Mouse (Mus musculus) adrenal gland, postnatal 36 days (tissue): ENCODE measurements around the gene Olfr1412. TPM values are rescaled to one million over a fixed set of nuclear protein-coding genes. Genes with fewer than 3 reads are reported as not detected.
A peak's percentile ranks its signal among the peaks of the same experiment; 100 is the strongest.

Source experiments
- DNase-seq, 2 experiments: peaks; one replicate each; pipeline ENCODE4 v3.0.0; 2021; ENCODE audit warnings: mixed read lengths in 1 of 2
- total RNA-seq, 2 experiments: library from RNA; stranded (reverse); gene quantifications; 2 replicates each; pipeline ENCODE4 v1.2.3; 2021

The Olfr1412 gene
- total RNA-seq, 2 experiments from 2014 or later = not detected

GRCm38 (mm10) chr1:92637501-92638172 lies 52.1 kb downstream of the Olfr1412 start:
- no peak for DNase-seq

GRCm38 (mm10) chr1:92638181-92638580 lies 52.6 kb downstream of the Olfr1412 start:
- DNase-seq = peak; percentile 52 to 72

GRCm38 (mm10) chr1:92638736-92639135 lies 53.2 kb downstream of the Olfr1412 start:
- no peak for DNase-seq

- DNase-seq = no peak
Measured at GRCm38 (mm10) chr1:92640393-92640792, 54.8 kb downstream of the Olfr1412 start.

Other genes starting within 250 kb of the Olfr1412 start
- gene Ndufa10, start 111.9 kb upstream of the Olfr1412 start, total RNA-seq = 100 to 1,000 TPM; 385 to 397 TPM
- gene Olfr1416, start 100.7 kb upstream of the Olfr1412 start, total RNA-seq = not detected
- not detected for gene Olfr1415, start 89.7 kb upstream of the Olfr1412 start, total RNA-seq
- under 1 TPM in 1 of 2 experiments, not detected in 1; 0.10 TPM for gene Olfr1414, start 67.1 kb upstream of the Olfr1412 start, total RNA-seq
- gene Olfr1413, start 14.5 kb upstream of the Olfr1412 start, total RNA-seq = not detected
- not detected for gene Olfr1411, start 8.6 kb downstream of the Olfr1412 start, total RNA-seq
- gene Olfr1410, start 20.0 kb downstream of the Olfr1412 start, total RNA-seq = not detected
- gene Olfr12, start 32.0 kb downstream of the Olfr1412 start, total RNA-seq = not detected
- gene Cops9, start 56.2 kb downstream of the Olfr1412 start, total RNA-seq = 100 to 1,000 TPM; 332 to 335 TPM
- not detected for gene Otos, start 63.1 kb downstream of the Olfr1412 start, total RNA-seq
- gene Gpc1, start 245.9 kb downstream of the Olfr1412 start, total RNA-seq = 10 to 100 TPM; 61.7 to 73.1 TPM